Mouse (Mus musculus): ENCODE results near the gene Spata9.

The Spata9 gene

DNA sequence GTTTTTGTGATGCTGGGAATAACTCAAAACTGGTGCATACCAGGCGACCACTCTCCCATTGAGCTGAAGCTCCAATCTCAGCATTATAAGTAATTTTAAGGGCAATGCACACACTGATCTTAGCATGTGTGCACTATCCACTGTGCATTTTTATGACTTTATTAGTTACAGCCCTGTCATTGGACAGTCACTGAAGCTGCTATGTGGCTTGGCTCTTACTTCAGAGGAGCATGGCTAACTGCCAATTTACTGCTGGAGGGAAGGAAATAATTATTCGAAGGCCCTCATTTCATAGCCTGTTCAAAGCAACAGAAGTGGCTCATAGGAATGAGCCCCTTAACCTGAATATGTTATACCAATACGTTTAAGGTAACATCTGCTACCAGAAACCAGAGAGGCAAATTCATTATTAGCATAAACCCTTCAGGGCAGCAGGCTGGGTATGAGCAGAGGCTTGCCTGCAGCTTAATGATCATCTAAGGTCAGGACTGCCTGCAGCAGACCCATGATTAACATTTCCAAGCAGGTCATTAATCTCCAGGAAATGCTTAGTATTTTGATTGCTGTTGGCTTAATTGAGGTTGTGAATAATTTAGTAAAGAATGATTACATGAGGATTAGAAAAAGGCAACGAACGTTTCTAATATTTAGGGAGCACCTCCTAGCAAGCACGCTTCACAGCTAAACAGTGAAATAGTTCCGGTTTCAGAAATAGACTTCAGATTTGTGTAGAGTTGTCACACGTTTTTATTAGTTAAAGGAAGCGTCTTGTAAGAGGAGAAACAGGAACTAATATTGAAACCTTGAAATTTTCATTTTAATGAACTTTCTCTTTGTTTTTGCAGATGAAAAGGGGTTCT is 25.4 kb downstream of the Spata9 start:
- DNase-seq (ENCODE audit: low read depth, low spot score) = peak; percentile 75

DNA sequence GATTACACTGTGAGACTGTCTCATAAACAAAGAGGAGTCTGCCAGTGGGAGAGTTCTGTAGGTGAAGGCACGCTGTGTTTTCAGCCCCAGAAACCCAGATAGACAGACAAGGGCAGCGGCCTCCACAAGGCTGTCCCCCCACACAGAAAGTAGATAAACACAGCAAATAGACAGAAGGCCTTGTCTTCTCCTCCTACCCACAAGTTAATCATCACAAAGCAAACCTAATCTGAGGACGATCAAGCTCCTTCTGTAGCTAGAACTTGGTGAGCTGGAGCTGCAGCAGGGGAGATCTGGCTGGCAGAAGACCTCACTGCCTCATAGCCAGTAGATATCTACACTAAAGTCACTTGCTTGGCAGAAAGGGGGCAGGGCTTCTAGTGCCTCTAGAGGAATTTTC is 36.3 kb downstream of the Spata9 start:
- DNase-seq (ENCODE audit: low read depth, low spot score) = no peak

DNA sequence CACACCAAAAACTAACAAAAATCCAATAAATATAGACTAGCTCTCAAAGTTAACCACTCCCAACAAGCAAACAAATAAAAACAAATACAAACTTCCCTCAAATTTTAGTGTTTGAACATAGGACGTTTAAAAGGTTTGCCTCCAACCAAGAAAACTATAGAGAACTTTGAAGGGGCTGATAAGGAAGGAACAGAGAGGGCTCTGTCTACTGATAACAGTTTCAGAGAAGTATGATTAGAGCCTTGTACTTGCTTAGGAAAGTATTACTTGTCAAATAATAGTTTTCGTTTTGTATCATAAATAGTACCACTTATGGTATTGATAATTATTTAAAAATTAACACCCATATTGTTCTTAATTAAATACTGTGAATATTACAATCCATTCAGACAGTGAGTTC is 47.6 kb downstream of the Spata9 start:
- no peak for DNase-seq (ENCODE audit: low read depth, low spot score)

DNA sequence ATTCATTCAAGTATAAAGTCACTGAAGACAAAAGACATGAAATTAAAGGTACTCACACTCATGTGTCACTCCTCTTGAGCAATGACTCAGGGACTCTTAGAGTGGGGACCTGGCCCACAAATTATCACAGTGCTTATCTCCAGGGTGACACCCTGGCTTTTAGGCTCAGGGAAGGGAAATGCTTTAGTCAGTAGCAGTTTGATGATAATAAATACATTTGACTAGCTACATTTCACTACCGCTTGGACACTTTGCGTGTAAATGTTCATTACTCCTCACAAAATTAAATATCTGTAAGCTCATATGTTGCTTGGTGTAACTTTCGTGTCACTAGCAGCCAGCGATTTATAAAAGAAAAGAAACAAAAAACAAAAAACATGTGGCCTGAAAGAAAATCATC is 50.5 kb downstream of the Spata9 start:
- peak; percentile 33 for DNase-seq (ENCODE audit: low read depth, low spot score)

DNA sequence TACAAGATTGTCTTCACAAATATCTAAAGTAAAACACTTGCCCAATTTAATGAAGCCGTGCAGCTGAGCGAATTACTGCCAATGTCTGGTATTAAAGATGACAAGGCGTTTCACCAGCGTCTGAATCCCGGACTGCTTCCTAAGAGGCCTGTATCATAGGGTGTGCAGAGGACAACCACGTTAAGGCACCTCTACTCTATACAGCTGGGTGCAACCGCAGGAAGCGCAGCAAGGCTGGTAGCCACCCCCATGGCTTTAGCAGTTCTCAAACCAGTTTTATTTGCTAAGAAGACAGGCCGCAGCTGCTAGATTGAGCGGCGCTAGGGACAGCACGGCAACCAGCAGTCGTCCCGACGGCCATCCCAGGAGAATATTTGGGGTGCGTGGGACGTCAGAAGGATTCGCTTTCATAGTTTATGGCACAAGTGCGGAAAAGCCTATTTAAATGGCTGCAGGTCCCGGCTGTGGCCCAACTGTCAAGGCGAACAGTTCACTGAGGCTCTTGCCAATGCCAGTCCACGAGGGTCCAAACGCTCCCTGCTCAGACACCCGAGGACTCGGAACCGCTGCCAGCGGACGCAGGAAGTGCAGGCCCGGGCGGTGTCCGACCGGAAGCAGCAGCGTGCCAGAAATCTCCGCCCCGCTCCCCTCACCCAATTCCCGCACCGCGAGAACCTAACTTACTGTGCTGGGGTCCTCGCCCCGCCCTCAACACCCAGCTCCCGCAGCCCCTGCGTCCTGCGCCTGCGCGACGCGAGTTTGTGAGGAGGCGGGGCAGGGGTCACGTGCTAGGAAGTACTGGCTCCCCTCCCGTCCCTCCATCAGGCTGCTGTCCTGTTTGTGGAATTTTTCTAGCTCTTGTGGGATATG is 51.3 kb downstream of the Spata9 start, which contains the start of gene Rfesd:
Gene Rfesd (minus strand): TSS at position 746 of the 870 bp plus-strand sequence.
- DNase-seq (ENCODE audit: low read depth, low spot score) = peak; percentile 98

DNA sequence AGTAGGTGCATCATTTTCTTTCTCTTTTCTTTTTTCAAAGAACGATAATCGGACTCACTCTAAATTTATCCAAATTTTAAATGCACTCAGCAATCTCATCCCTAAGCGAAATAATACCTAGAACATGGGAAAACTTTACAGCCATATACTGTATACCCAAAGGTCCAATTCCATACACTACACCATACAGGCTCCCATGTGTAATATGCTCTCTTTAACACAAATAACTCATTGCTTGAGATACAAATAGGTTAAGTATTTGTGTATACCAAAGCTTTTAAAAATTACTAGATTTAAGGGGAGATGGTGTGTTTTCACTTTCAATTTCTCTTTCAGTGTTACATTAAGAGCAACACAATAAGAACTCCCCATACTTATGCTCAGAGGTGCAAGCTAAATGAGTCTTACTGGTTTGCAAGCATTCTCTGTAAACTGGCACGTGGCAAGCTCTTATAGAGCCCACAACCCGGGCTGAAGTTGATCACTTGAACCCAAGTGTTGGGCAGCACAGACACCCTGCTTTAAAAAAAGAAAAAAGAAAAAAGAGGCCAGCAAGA is 52.0 kb downstream of the Spata9 start:
- no peak for DNase-seq (ENCODE audit: low read depth, low spot score)

DNA sequence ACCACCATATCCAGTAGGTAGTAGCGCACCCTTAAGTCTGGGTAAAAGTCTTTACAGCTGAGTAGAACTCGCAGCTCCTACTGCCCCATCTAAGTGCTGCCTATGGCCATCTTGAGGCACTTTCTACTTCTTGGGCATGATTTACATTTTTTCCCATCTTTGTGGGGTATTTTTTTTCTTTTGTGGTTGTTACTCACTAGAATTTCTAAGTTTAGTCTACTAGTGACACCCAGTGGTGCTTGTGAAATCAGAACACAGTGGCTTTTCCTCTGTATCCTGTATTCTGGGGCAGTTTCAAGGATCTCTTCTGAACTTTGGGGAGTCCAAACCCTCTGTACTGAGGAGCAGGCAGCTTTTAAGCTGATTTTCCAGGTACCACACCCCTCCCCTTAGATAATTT is 54.8 kb downstream of the Spata9 start:
- DNase-seq (ENCODE audit: low read depth, low spot score) = peak; percentile 27

DNA sequence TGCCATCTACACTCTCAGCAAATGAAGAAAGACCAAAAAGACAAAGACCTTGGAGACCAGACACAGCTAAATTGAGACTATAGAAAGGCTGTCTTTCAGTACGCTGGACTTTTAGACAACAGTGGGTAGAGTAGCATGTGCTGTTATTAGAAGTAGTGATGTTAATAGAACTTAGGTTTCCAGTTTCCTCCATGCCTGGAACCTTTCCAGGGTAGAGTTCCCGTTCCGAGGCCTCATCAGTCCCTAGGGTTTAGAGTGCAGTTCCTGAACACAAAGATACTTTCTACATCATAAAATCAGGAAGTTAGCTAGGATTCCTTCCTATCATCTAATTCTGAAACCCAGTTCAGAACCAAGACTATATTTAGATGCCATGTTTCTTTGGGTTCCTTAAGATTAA is 57.6 kb downstream of the Spata9 start:
- no peak for DNase-seq (ENCODE audit: low read depth, low spot score)

DNA sequence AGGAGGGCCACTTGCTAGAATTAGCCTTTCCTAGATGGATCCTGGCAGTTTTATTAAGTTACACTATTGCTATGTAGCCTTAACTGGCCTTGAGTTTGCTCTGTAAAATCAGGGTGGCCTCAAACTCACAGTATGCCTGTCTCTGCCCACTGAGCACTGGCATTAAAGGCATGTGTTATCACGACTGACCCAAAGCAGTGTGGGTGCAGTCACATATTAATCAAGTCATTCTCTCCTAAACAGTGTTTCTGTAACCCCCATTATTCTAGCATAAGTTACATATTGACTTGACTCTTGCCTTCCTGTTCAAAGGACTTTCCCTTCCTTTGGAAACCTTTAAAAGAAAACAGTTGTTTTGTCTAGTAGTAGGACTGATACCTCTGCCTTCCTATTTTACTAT is 75.5 kb downstream of the Spata9 start:
- no peak for DNase-seq (ENCODE audit: low read depth, low spot score)

DNA sequence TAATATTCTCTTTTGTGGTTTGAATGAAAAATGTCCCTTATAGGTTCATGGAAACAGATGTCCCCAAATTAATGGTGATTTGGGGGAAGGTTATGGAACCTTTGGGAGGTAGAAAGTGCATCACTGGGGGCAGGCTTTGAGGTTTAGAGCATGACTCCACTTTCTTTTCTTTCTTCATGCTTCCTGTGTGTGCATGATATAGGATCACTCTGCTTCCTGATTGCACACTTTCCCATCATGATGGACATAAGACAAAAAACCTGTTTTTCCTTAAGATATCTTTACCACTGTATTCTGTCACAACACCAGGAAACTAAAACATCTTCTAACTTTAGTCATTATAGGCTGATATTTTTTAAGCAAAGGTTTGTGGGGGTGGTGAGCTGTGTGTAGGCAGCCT is 78.0 kb downstream of the Spata9 start:
- no peak for DNase-seq (ENCODE audit: low read depth, low spot score)
